Mouse (Mus musculus): ENCODE data around the gene Wdfy3.
"Not testable (repeated sequence)": the region's sequence is repeated elsewhere in the genome, so short reads cannot be mapped to it uniquely, and the experiment has no call there.

Gene Wdfy3

DNA sequence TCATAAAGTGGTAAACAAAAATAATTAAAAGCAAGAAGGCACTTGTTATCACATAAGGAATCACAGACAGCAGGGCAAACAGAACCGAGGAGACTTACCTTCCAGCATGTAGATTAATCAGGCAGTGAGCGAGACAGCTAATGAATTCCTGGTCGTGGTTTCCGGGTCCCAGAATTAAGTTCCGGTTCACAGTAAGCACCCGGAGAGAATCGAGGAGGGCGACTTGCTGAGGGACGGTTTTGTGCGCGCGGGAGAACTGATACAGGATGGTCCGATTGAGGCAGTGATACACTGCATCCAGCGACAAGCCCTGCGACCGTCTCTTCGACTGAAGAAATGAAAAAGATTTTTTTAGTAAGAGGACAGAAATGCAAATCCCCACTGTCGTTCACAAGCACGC, 181.7 kb downstream of the Wdfy3 start:
- in situ Hi-C loops (cut with MboI, MseI) = no loop called here

DNA sequence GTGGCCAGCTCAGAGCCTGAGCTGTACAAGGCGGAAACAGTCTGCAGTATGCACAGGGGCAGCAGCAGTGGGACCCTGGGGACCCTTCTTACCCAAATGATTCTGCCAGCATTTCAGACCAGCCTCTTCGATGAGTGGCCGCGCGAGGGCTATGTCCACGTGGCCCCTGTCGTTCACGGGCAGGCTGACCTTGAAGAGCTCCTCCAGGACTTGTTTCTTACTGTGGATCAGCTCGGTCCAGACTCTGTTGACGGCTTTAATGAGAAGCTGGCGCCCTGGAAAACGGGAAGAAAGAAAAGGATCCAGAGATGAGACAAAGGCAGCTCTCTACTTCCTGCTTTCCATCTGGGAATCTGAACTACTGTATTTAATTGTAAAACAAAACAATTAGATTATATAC, 184.7 kb downstream of the Wdfy3 start:
- in situ Hi-C loops (cut with MboI, MseI) = no loop called here

DNA sequence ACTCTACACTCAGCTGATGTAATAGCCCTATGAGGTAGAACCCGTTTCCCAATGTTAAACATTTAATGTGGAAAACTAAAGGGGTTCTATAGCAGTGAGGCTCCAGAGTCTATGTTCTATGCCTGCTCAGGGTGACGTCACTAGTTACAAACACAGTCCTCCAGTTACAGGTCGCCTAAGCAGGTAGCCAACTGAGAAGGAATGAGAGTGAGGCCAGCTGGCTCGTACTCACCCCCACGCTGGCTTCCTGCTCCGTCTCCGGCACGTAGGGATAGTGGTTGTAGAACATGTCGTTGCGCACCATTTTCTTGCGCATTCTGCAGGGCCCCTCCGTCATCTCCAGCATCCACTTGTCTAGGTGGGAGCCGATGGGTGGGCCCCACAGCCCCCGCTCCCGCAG, 187.5 kb downstream of the Wdfy3 start:
- in situ Hi-C loops (cut with MboI, MseI) = no loop called here

DNA sequence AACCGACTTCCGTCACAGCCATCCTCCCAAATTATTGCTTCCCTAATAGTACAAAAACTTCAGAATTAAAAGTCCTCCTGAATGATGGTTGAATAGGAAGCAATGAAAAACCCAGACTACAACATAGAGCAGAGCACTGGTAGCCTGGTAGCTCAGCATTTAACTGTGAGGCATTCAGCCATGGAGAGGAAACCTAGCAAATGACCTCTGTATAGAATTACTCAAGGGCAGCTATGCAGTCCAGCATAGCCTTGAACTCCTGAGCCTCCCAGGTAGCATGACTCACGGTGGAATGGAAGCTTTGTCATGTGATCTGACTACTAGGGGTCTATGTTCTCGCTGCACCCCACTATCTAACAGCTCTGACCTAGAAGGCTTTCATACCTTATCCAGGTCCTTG, 189.8 kb downstream of the Wdfy3 start:
- in situ Hi-C loops (cut with MboI, MseI) = no loop called here

DNA sequence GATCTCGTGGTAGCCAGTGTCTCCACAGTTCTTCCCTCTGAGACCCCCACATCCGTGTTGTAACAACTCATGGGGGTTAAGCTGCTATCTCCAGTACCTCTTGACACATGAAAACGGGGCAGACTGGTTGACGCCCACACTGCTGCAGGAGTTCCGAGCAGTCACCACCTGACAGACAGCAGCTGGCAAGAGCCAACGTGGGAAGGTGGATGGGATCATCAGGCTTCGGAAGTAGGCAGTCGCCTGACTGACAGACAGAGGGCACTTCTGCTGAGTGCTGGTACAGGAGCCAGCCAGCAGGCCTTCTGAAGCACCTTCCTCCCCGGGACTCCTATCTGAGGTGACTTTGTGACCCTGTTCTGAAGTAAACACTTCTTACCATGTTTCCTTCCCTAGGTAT, 191.3 kb downstream of the Wdfy3 start:
- in situ Hi-C loops (cut with MboI, MseI) = no loop called here

DNA sequence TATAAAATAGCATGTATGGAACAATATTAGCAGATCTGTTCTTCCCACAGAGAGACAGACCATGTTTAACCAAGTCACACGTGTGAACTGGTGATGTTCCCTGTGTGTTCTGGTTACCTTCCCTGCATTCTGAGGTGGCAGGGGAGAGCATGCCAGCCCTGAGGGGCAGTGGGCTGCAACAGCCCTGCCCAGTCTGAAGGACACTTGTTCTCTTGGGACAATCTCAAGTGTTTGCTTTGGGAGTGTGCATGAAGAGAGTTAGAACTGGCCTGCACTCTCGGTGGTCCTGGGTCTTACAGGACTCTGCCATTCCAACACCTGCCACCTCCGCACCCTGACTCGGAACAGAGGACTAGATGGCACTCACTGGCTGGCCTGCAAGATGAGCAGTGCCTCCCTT, 193.5 kb downstream of the Wdfy3 start:
- in situ Hi-C loops (cut with MboI, MseI) = no loop called here

DNA sequence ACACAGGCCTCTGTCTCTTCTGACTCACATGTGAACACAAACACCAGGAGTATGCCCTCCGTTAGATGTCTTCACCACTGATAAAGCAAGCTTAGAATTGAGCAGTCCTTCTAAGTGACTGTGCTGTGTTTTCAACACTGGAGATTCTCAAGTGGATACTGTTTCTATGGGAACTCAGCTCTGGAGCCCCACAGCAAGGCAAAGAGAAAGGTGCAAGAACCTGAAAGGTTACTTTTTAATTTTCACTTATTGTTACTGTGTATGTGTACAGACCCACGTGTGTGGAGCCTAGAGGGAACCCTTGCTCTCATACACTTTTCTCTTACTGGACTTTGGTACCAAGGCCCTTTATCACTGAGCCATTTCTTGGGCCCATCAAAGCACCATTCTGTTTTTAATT, 203.0 kb downstream of the Wdfy3 start:
- in situ Hi-C loops (cut with MboI, MseI) = no loop called here

DNA sequence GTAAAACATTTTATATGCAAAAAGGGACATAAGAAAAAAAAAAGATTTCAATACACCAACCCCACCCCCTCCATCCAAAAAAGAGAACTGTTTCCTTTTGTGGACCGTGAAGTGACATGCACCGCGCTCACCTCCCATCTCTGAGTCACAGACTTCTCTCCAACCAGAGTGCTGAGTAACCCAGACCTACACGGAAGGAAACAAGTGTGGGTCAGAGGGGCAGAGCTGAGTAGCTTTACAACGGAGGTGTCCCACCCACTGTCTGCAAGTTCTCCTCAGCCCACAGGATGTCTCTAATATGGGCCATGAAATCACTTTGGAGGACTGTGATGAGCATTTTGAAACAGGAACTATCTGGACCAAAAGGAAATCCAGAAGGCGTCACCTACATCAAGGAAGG, 205.8 kb downstream of the Wdfy3 start:
- in situ Hi-C loops (cut with MboI, MseI) = no loop called here

DNA sequence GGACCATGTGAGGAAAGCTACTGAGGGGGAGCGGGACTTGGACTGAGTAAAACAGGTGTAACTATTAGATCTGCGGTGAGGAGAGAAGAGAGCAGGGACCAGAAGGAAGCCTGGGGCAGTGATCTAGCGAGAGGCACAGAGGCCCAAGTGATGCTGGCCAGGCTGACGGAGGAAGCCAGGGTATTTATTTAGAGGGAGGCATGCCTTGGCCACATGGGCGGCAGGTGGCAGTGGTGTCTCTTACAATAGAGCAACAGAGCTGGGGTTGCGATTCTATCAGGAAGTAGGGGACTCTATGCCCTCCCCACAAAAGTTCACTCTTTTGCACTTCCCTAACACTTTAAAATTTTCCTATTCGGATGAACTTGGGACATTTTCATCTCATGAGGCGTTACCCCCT, 207.1 kb downstream of the Wdfy3 start:
- in situ Hi-C loops (cut with MboI, MseI) = no loop called here

DNA sequence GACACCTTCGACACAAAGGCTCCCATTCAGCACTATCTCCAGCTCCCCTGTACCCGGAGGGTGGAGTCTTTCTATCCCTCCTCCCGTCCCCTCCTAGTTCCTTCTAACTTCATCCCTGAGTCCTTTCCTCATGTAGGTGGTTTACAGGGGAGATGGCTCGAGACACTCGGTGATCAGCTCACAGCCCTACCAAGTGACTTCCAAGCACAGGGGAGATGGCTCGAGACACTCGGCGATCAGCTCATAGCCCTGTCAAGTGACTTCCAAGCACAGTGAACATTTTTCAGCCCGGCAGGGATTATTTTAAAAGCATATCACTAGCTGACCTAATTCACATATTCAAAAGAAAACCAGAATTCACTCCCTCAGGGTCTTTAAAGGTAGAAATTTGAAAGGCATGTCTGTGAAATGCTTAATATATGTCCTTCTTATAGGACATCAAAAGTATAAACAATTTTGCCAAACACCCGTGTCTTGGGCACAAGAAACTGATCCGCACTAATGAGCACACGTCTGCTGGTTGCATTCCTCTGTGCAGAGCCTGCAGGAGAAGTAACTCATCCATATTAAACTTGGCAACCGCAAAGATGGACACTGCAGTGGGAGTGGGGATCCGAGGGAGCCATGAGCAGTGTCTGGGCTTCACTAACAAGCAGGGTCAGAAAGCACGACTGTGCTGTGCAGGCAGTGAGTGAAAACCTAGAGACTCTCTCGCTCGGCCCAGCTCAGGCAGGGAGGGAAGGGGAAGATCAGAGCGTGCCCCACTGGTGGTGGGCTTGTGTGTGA, 207.7 kb downstream of the Wdfy3 start:
- in situ Hi-C loops (cut with MboI, MseI) = no loop called here

DNA sequence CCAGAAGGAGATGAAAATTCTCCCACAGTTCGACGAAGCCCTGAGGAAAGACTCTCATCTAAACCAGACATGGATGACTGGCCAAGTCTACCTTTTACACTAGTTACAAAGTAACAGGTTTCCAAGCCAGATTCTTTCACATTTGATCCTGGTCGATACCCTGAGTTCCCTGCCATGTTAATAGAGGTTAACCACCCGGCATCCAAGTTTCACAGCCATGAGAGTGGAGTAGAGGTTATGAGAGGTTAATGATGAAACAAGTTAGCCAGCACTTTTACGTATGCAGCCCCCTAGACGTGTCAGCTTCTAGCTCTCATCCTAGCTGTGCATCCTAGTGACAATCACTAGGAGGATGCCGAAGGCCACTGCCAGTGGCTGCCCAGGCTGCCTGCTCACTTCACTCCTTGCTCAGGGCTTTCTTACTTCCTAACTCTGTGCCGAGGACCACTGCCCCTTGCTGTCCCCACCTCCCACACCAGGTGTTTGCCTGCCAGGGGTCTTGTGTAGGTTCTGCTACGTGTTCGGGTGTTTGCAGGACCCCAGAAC, 210.8 kb downstream of the Wdfy3 start:
- in situ Hi-C loops (cut with MboI, MseI) = no loop called here

DNA sequence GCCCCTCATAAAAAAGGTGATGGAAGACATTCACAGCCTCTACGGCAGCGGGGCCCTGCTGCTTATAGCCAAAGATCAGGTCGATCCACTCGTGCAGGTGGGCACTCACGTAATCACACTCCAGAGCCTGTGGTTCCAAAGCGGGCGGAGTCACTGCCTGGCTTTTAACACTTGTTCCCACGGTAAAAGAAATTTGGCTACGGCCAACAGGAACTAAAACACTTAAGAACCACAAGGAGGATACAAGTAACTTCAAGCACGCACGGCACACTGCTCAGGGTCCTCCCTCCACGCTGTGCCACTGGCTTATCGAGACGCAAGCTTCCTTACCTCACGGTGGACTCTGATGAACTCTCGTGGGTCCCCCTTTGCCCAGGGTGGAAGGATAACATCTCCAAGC, 214.2 kb downstream of the Wdfy3 start:
- in situ Hi-C loops (cut with MboI, MseI) = no loop called here

DNA sequence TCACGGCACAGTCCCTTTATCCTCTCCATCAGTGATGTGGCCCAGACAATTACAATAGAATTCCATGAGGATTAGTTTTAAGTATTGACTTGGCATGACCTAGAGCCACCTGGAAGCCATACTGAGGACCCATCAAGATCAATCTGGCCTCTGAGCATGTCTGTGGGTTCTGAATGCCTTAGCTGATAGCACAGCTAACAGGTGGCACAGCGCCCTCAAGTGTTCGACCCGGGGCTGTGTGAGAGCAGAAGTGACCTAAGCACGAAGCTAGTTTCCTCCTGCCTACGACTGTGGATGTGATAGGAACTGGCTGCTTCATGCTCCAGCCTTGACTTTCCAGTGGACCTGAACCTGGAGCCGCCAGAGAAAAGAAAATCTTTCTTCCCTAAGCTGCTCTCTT, 215.1 kb downstream of the Wdfy3 start:
- in situ Hi-C loops (cut with MboI, MseI) = no loop called here

DNA sequence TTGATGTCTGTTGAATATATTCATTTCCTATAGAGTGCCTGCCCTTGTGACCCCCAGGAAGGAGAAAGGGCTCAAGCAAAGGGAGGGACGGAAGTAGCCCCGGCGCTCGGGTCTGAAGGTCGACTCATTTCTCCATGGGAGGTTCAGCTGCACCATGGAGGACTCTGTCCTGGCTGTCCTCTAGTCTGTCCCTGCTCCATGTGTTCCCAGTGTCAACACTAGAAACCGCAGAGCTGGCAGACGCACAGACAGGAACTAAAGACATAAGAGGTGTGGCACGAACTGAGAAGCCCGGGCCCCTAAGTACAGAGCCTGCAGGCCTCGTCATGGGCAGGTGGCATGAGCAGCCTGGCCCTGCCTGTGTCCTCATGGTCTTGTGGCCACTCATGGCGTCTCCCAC, 215.6 kb downstream of the Wdfy3 start:
- in situ Hi-C loops (cut with MboI, MseI) = no loop called here

DNA sequence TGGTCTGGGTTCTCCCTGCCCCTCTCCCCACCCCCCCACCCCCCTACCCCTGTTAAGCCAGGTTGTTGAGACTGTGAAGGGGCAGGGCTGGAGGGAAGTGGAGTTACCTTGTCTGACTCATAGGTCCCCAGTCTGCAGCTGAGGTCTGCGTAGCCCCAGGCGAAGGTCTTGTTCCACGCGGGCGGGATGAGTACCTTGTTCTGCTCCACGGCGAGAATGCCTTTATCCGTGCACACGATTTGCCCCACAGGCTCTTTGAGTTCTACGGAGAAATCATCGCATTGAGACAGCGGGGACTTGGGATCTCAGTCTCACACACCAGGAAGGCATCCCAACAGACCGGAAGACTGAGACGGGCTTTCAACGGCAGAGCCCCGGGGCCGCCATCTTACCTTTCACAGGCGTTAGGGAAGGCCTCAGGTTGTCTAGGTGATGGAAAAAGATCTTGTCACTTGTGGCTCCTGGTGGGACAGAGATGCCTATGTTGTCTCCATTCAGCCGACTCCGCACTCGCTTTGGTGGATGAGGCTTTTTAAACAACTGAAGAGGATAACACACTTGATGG, 217.5 kb downstream of the Wdfy3 start:
- in situ Hi-C loops (cut with MboI, MseI) = no loop called here

DNA sequence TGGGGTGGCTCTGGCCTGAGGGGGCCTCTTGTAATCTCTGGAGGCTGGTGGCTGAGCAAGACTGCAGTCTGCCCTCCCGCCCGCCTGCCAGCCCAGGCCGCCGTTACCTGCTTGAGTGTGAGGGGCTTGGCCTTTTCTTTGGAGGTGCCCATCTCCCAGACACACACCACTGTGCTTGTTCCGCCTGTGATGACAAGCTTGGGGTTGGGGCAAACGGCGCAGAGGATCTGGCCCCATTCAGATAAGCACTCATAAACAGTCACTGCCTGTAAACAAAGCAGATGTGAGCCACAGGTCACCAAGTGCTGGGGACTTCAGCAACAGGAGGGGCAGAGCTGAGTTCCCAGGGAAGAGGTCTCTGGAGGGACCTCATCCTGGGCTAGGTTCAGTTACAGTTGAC, 218.6 kb downstream of the Wdfy3 start:
- in situ Hi-C loops (cut with MboI, MseI) = no loop called here

DNA sequence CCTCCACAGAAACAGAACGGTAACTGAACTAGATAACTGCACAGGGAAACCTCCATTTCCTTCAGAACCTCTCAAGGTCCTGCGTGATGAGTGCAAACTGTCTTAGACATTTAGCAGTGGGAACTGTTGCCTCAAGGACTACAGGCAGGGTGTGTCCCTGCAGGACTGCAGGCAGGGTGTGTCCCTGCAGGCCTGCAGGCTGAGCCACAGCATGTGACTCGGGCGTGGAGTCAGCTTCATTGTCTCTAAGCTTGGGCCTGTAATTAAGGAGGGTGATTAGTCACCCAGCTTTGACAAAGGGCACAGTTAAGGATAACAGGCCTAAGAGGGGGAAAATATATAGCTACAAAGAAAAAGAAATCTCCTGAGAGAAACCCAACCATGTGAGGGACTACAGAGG, 222.0 kb downstream of the Wdfy3 start:
- in situ Hi-C loops (cut with MboI, MseI) = no loop called here

DNA sequence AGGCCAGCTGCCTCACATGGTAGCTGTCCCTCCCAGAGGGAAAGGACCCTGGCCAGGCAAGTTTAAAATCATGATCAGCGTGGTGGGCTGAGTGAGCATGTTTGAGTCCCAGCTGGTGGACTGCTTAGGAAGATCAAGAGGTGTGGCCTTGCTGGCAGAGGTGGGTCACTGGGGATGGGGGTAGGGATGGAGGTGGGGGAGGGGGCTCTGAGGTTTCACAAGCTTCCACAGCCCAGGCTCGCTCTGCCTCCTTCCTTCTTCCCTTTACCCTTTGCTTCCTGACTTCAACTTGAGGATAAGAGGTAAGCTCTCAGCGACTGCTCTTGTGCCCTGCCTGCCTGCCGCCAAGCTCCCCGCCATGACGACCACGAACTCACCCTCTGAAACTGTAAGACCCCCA, 222.4 kb downstream of the Wdfy3 start:
- in situ Hi-C loops (cut with MboI, MseI) = no loop called here

DNA sequence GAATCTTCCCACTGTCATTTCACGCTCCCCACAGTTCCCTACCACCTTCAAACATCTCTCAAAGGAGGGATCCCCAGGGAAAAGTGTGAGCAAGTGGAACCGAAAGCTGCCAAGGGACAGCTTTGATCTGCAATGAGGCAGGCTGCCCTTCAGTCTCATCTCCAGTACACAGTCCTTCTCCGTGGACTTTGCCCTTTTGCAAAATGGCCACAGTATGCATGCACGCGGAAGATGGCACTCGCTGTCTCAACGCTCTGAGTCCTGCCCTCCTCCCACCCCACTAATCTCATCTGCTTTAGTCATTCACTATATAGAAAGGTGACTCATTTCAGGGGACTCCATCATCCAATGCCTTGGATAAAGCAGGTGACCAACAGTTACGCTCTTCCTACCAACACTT, 223.8 kb downstream of the Wdfy3 start:
- in situ Hi-C loops (cut with MboI, MseI) = no loop called here

DNA sequence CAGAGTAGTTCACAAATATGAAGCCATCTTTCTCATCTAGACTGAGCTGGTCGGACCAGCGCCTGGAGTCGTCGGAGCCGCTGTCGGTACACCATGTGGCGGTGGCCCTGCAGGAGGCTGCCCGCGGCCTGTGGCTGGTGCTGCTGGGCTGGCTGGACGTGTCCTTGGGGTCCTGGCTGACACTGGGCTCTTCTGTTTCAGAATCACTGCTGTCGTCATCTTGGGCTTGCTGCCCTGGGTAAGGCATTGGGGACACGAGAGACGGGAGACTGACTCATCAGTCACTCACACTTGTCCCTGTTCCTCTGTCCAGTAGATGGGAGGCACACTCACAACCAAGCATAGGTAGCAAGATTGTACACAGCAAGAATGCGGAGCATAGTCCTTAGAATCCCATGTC, 224.7 kb downstream of the Wdfy3 start:
- in situ Hi-C loops (cut with MboI, MseI) = no loop called here

DNA sequence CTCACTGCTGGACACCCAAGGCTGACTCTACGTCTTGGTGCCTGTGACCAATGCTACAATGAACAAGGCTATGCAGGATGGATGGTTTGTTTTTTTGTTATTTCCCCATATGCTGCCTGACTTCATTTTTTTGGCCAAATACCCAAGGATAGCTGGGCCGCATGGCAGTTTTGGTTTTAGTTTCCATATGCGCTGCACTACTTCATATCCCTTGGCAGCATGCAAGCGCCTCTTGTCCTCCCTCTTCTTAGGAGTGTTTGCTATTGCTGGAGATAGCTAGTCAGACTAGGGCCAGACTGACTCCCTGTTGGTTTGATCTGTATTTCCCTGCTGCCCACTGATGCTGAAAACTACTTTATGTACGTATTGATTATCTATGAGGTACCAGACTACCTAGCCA, 229.2 kb downstream of the Wdfy3 start:
- in situ Hi-C loops (cut with MboI, MseI) = no loop called here

DNA sequence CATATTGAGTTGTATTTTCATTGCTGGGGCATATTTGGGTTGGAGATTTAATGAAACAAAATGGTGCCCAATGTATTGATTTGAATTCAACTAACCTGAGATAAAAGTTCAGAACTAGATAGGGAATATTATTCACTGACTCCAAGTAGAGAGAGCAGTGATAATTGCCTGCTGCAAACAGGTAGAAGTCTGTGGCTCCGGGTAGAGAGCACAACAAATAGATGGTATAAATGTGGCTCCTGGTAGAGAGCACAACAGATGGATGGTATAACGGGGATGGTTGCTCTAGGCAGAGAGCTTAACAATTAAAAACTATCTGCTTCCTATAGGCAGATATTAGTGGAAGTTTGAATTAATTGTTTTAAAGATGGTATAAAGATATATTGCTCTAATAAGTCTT, 232.1 kb downstream of the Wdfy3 start:
- in situ Hi-C loops (cut with MboI, MseI) = not testable (repeated sequence)

DNA sequence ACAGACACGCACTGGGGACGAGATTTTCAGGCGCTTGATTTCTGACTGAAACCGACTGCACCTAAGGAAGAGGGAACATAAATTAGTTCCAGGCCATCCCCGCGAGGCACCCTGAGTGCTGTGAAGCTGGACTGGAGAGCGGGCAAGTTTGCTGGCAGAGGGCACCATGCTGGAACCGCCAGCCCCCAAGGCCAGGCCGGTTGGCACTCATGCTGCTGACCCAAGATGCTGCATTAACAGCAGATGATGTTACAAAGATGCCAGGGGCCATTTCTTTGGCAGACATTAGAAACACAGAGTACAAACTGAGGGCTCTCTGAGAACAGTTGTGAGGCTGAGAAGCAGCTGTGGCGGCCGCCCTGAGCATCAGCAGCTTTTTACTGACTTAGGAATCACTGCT, 233.5 kb downstream of the Wdfy3 start:
- in situ Hi-C loops (cut with MboI, MseI) = no loop called here

DNA sequence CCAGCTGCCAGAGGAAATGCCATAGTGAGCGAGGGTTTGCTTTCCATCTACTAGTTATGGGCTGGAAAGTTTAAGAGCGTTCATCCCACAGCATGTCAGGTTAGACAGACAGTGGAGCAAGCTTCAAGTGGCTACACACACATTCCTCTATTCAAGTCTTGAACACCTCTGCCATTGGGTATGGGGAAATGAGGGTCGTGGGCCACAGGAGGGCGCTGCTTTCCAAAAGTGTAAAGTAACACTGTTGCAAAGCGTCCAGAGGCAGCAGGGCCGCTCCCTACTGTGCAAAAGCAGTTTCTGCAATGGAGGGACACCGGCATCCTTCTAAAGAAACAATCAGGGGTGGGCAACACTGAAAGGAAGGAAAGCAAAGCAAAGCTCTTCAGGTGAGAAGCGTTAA, 235.8 kb downstream of the Wdfy3 start:
- in situ Hi-C loops (cut with MboI, MseI) = no loop called here
